Mouse (Mus musculus) kidney, adult 8-10 months (tissue): Measurements from ENCODE around the gene Zfp428.

Source experiments
- DNase-seq, 2 experiments: peaks; one replicate each; pipeline ENCODE4 v3.0.0; 2022

Gene Zfp428

GRCm38 (mm10) chr7:24506838-24507725 lies at the start of gene Zfp428:
Gene Zfp428, plus strand, starts transcription at chr7:24507006.
- peak; percentile 77 to 82 for DNase-seq

GRCm38 (mm10) chr7:24457726-24458370 lies 49.0 kb upstream of the Zfp428 start:
- no peak for DNase-seq

GRCm38 (mm10) chr7:24459440-24459839 lies 47.4 kb upstream of the Zfp428 start:
- no peak for DNase-seq

GRCm38 (mm10) chr7:24459843-24460242 lies 47.0 kb upstream of the Zfp428 start:
- peak in 1 of 2 experiments; percentile 19 for DNase-seq

GRCm38 (mm10) chr7:24461376-24462051 lies 45.3 kb upstream of the Zfp428 start:
- DNase-seq = peak; percentile 81 to 83

- DNase-seq = peak; percentile 27 to 52
Measured at GRCm38 (mm10) chr7:24462388-24463319, 44.2 kb upstream of the Zfp428 start, which contains the start of gene Plaur. Gene Plaur, plus strand, starts transcription at chr7:24462484.

GRCm38 (mm10) chr7:24466835-24467234 lies 40.0 kb upstream of the Zfp428 start:
- no peak for DNase-seq

GRCm38 (mm10) chr7:24467886-24468285 lies 38.9 kb upstream of the Zfp428 start:
- no peak for DNase-seq

- DNase-seq = no peak
Measured at GRCm38 (mm10) chr7:24469126-24469525, 37.7 kb upstream of the Zfp428 start.

- DNase-seq = no peak
Measured at GRCm38 (mm10) chr7:24470356-24470755, 36.5 kb upstream of the Zfp428 start.

GRCm38 (mm10) chr7:24472442-24472841 lies 34.4 kb upstream of the Zfp428 start:
- no peak for DNase-seq

GRCm38 (mm10) chr7:24472937-24473336 lies 33.9 kb upstream of the Zfp428 start:
- DNase-seq = peak in 1 of 2 experiments; percentile 38

- peak; percentile 43 to 62 for DNase-seq
Measured at GRCm38 (mm10) chr7:24473913-24474529, 32.8 kb upstream of the Zfp428 start.

GRCm38 (mm10) chr7:24474811-24475506 lies 31.8 kb upstream of the Zfp428 start:
- peak; percentile 26 to 29 for DNase-seq

- no peak for DNase-seq
Measured at GRCm38 (mm10) chr7:24476338-24476737, 30.5 kb upstream of the Zfp428 start.

- no peak for DNase-seq
Measured at GRCm38 (mm10) chr7:24476856-24477255, 29.9 kb upstream of the Zfp428 start.

- no peak for DNase-seq
Measured at GRCm38 (mm10) chr7:24478911-24479310, 27.9 kb upstream of the Zfp428 start.

GRCm38 (mm10) chr7:24479685-24480084 lies 27.1 kb upstream of the Zfp428 start:
- no peak for DNase-seq

GRCm38 (mm10) chr7:24480121-24480941 lies 26.5 kb upstream of the Zfp428 start:
- DNase-seq = no peak

GRCm38 (mm10) chr7:24480986-24481473 lies 25.8 kb upstream of the Zfp428 start:
- no peak for DNase-seq
